Mouse (Mus musculus) lung, postnatal 10 days (tissue): Measurements from ENCODE around the gene Barhl2.

Experiments
- DNase-seq: peaks from one replicate; pipeline ENCODE4 v3.0.0; 2021

Barhl2 gene

GRCm38 (mm10) chr5:106454411-106455105, 3.4 kb downstream of the Barhl2 start:
- no peak for DNase-seq

GRCm38 (mm10) chr5:106453886-106454321, 4.1 kb downstream of the Barhl2 start:
- DNase-seq = no peak

- no peak for DNase-seq
Observed at GRCm38 (mm10) chr5:106453181-106453885, 4.6 kb downstream of the Barhl2 start.

- DNase-seq = no peak
Observed at GRCm38 (mm10) chr5:106452686-106453085, 5.3 kb downstream of the Barhl2 start.

- DNase-seq = no peak
Observed at GRCm38 (mm10) chr5:106451681-106452440, 6.1 kb downstream of the Barhl2 start.

- no peak for DNase-seq
Observed at GRCm38 (mm10) chr5:106450426-106451160, 7.4 kb downstream of the Barhl2 start.

- DNase-seq = no peak
Observed at GRCm38 (mm10) chr5:106449720-106450425, 8.1 kb downstream of the Barhl2 start.

GRCm38 (mm10) chr5:106448798-106449125, 9.2 kb downstream of the Barhl2 start:
- no peak for DNase-seq

GRCm38 (mm10) chr5:106447951-106448797, 9.8 kb downstream of the Barhl2 start:
- no peak for DNase-seq

- no peak for DNase-seq
Observed at GRCm38 (mm10) chr5:106447091-106447820, 10.7 kb downstream of the Barhl2 start.

- no peak for DNase-seq
Observed at GRCm38 (mm10) chr5:106446593-106446992, 11.4 kb downstream of the Barhl2 start.

GRCm38 (mm10) chr5:106445681-106446080, 12.3 kb downstream of the Barhl2 start:
- DNase-seq = no peak

GRCm38 (mm10) chr5:106438916-106439315, 19.1 kb downstream of the Barhl2 start:
- no peak for DNase-seq

GRCm38 (mm10) chr5:106426069-106426468, 31.9 kb downstream of the Barhl2 start:
- DNase-seq = no peak

- no peak for DNase-seq
Observed at GRCm38 (mm10) chr5:106420871-106421270, 37.1 kb downstream of the Barhl2 start.

- DNase-seq = no peak
Observed at GRCm38 (mm10) chr5:106420370-106420769, 37.6 kb downstream of the Barhl2 start.

- peak; percentile 8 for DNase-seq
Observed at GRCm38 (mm10) chr5:106417210-106417609, 40.8 kb downstream of the Barhl2 start.

GRCm38 (mm10) chr5:106416550-106416949, 41.4 kb downstream of the Barhl2 start:
- DNase-seq = no peak

- no peak for DNase-seq
Observed at GRCm38 (mm10) chr5:106415734-106416133, 42.2 kb downstream of the Barhl2 start.

- DNase-seq = no peak
Observed at GRCm38 (mm10) chr5:106402761-106403160, 55.2 kb downstream of the Barhl2 start.
